Mouse (Mus musculus) brown adipose tissue, adult 24 weeks (tissue): ENCODE results near the gene Nrn1. TPM values are rescaled to one million over a fixed set of nuclear protein-coding genes. Genes with fewer than 3 reads are reported as not detected.

Source experiments
- H3K27ac ChIP-seq: fragments of 200-500 bp; replicated peaks from 2 replicates; pipeline ENCODE4 v1.5.1; 2012; ENCODE audit warnings: low read depth, mild to moderate bottlenecking, low read length
- H3K4me1 ChIP-seq: fragments of 200-500 bp; 2 replicates; pipeline ENCODE4 v1.6.1; 2012; ENCODE audit warnings: low read length, mixed read lengths; ENCODE audit not compliant: control insufficient read depth, insufficient read depth, insufficient read length
- H3K4me3 ChIP-seq: fragments of 200-500 bp; 2 replicates; pipeline ENCODE4 v1.5.1; 2012; ENCODE audit warnings: low read depth, mild to moderate bottlenecking, low read length, moderate library complexity; ENCODE audit not compliant: insufficient read depth
- polyA plus RNA-seq: library from polyadenylated mRNA; stranded (reverse); fragments of >200 nt; gene quantifications from 2 replicates; pipeline ENCODE4 v1.2.4, GENCODE M21; 2012; ENCODE audit not compliant: missing spikeins, insufficient read depth, insufficient read length

The Nrn1 gene
- polyA plus RNA-seq, 1 experiment: 7.5 TPM

- H3K4me3 ChIP-seq: no peak overlapping the region
- no peak overlapping the region for H3K27ac ChIP-seq
- H3K4me1 ChIP-seq: no peaks in the 10 kb centered on the region
Measured at GRCm38 (mm10) chr13:36707088-36707690, 27.7 kb downstream of the Nrn1 start.

- Histone ChIP-seq H3K4me1 (peaks cover 6% of the 10 kb centered on the region; the same call in 1 of the 2 replicates), H3K27ac (no peak overlapping the region), H3K4me3 (no peak overlapping the region)
Measured at GRCm38 (mm10) chr13:36696351-36696771, 38.6 kb downstream of the Nrn1 start.

GRCm38 (mm10) chr13:36695516-36696201 is 39.3 kb downstream of the Nrn1 start:
- H3K4me1 ChIP-seq: peaks cover 6% of the 10 kb centered on the region; the same call in 1 of the 2 replicates
- H3K27ac ChIP-seq: no peak overlapping the region
- H3K4me3 ChIP-seq: no peak overlapping the region

GRCm38 (mm10) chr13:36683581-36683980 is 51.4 kb downstream of the Nrn1 start:
- no peaks in the 10 kb centered on the region for H3K4me1 ChIP-seq
- no peak overlapping the region for H3K27ac ChIP-seq
- H3K4me3 ChIP-seq: no peak overlapping the region

- Histone ChIP-seq H3K4me3 (no peak overlapping the region), H3K4me1 (no peaks in the 10 kb centered on the region), H3K27ac (no peak overlapping the region)
Measured at GRCm38 (mm10) chr13:36680690-36681355, 54.1 kb downstream of the Nrn1 start.

- no peak overlapping the region for H3K27ac ChIP-seq
- H3K4me3 ChIP-seq: no peak overlapping the region
Measured at GRCm38 (mm10) chr13:36679345-36679744, 55.6 kb downstream of the Nrn1 start.

More at GRCm38 (mm10) chr13:36679345-36679744, 55.6 kb downstream of the Nrn1 start:
- no peaks in the 10 kb centered on the region for H3K4me1 ChIP-seq
